Mouse (Mus musculus) CH12.LX (cell line): Measurements from ENCODE around the gene Bicdl1. TPM values are rescaled to one million over a fixed set of nuclear protein-coding genes. Genes with fewer than 3 reads are reported as not detected.

Experiments
- DNase-seq: peaks from one replicate; pipeline ENCODE4 v3.0.0-alpha.2; 2013; ENCODE audit errors: extremely low read depth
- H3K27ac ChIP-seq: 2 replicates; pipeline ENCODE4 v1.5.1; 2012; ENCODE audit warnings: low read depth, mild to moderate bottlenecking, control low read depth, moderate library complexity; ENCODE audit not compliant: insufficient read depth
- H3K27me3 ChIP-seq: replicated peaks from 2 replicates; pipeline ENCODE3; 2012; ENCODE audit warnings: inconsistent platforms
- H3K36me3 ChIP-seq, 2 experiments: replicated peaks in 1 of 2; 2 replicates each; pipeline versions ENCODE3 to v1.6.1; 2012; ENCODE audit warnings: inconsistent platforms in 1 of 2, low read length in 1 of 2, mild to moderate bottlenecking in 1 of 2, mixed read lengths in 1 of 2, moderate library complexity in 1 of 2; ENCODE audit not compliant: control insufficient read depth in 1 of 2, insufficient read depth in 1 of 2
- H3K4me1 ChIP-seq, 2 experiments: 2 replicates each; pipeline ENCODE4 v1.6.1; 2012; ENCODE audit warnings: inconsistent platforms in 1 of 2, moderate library complexity in 1 of 2; ENCODE audit not compliant: insufficient read depth in 2 of 2, control insufficient read depth in 1 of 2
- H3K4me2 ChIP-seq: 2 replicates; pipeline ENCODE4 v1.6.1; 2012; ENCODE audit warnings: low read depth, mild to moderate bottlenecking, control low read depth; ENCODE audit not compliant: poor library complexity, insufficient read depth, severe bottlenecking
- H3K4me3 ChIP-seq, 3 experiments: fragments of 150-350 bp in 1 of 3; sonication (generic) in 1 of 3; replicated peaks in 1 of 3; 2 replicates each; pipeline versions ENCODE3 to v1.5.1; 2011 to 2012; ENCODE audit warnings: low read depth in 2 of 3, low read length in 2 of 3, mild to moderate bottlenecking in 2 of 3, moderate library complexity in 2 of 3, control low read depth in 1 of 3, improper control_type of control experiment in 1 of 3, inconsistent platforms in 1 of 3, mixed read lengths in 1 of 3; ENCODE audit not compliant: poor library complexity in 1 of 3
- H3K79me2 ChIP-seq: replicated peaks from 2 replicates; pipeline ENCODE4 v1.6.1; 2012; ENCODE audit warnings: mild to moderate bottlenecking, moderate library complexity; ENCODE audit not compliant: control insufficient read depth, poor library complexity, insufficient read depth, severe bottlenecking; ENCODE audit errors: extremely low read depth
- H3K9ac ChIP-seq: 2 replicates; pipeline ENCODE4 v1.6.1; 2012; ENCODE audit warnings: low read depth, mild to moderate bottlenecking, control low read depth, moderate library complexity; ENCODE audit not compliant: insufficient read depth
- H3K9me3 ChIP-seq: replicated peaks from 2 replicates; pipeline ENCODE3; 2012; ENCODE audit warnings: low read length, inconsistent platforms, mixed read lengths
- E2F4 ChIP-seq: IDR thresholded peaks from 2 replicates; pipeline ENCODE4 v1.6.1; 2011; ENCODE audit warnings: low read depth, low read length, improper control_type of control experiment; ENCODE audit not compliant: insufficient replicate concordance
- ELF1 ChIP-seq: IDR thresholded peaks from 2 replicates; pipeline ENCODE4 v1.6.1; 2014; ENCODE audit warnings: low read depth, mild to moderate bottlenecking, inconsistent platforms, low read length, improper control_type of control experiment
- EP300 ChIP-seq: IDR thresholded peaks from 2 replicates; pipeline ENCODE4 v1.6.1; 2011; ENCODE audit warnings: low read length, improper control_type of control experiment
- ETS1 ChIP-seq: conservative IDR thresholded peaks from 2 replicates; pipeline ENCODE4 v1.6.1; 2012; ENCODE audit warnings: low read depth, mild to moderate bottlenecking, inconsistent platforms, low read length, improper control_type of control experiment, moderate library complexity
- IRF4 ChIP-seq: IDR thresholded peaks from 2 replicates; pipeline ENCODE4 v1.6.1; 2014; ENCODE audit warnings: low read depth, mild to moderate bottlenecking, inconsistent platforms, low read length, improper control_type of control experiment
- KAT2A ChIP-seq: IDR thresholded peaks from 2 replicates; pipeline ENCODE4 v1.6.1; 2012; ENCODE audit warnings: low read length, improper control_type of control experiment, inconsistent platforms; ENCODE audit not compliant: insufficient replicate concordance
- NELFE ChIP-seq: IDR thresholded peaks from 2 replicates; pipeline ENCODE4 v1.6.1; 2011; ENCODE audit warnings: low read depth, low read length, improper control_type of control experiment
- POLR2A ChIP-seq: IDR thresholded peaks from 2 replicates; pipeline ENCODE4 v1.6.1; 2011; ENCODE audit warnings: low read depth, mild to moderate bottlenecking, improper control_type of control experiment, low read length
- RAD21 ChIP-seq: IDR thresholded peaks from 2 replicates; pipeline ENCODE4 v1.6.1; 2011; ENCODE audit warnings: low read depth, mild to moderate bottlenecking, low read length, improper control_type of control experiment, moderate library complexity
- SIN3A ChIP-seq: IDR thresholded peaks from 2 replicates; pipeline ENCODE4 v1.6.1; 2012; ENCODE audit warnings: low read length, improper control_type of control experiment, inconsistent platforms
- SMC3 ChIP-seq: IDR thresholded peaks from 2 replicates; pipeline ENCODE4 v1.6.1; 2011; ENCODE audit warnings: low read depth, low read length, improper control_type of control experiment
- TCF12 ChIP-seq: IDR thresholded peaks from 2 replicates; pipeline ENCODE4 v1.6.1; 2014; ENCODE audit warnings: low read depth, mild to moderate bottlenecking, inconsistent platforms, low read length, improper control_type of control experiment
- UBTF ChIP-seq: IDR thresholded peaks from 2 replicates; pipeline ENCODE4 v1.6.1; 2012; ENCODE audit warnings: low read depth, mild to moderate bottlenecking, inconsistent platforms, low read length, improper control_type of control experiment, moderate library complexity
- USF2 ChIP-seq: conservative IDR thresholded peaks from 2 replicates; pipeline ENCODE4 v1.6.1; 2011; ENCODE audit warnings: low read depth, low read length, improper control_type of control experiment
- ZC3H11A ChIP-seq: IDR thresholded peaks from 2 replicates; pipeline ENCODE4 v1.6.1; 2012; ENCODE audit warnings: low read depth, mild to moderate bottlenecking, inconsistent platforms, low read length, improper control_type of control experiment
- ZMIZ1 ChIP-seq: IDR thresholded peaks from 2 replicates; pipeline ENCODE4 v1.6.1; 2012; ENCODE audit warnings: low read depth, mild to moderate bottlenecking, inconsistent platforms, low read length, improper control_type of control experiment
- dilution Hi-C: fragments of 300-500 bp; cut with MboI; formaldehyde crosslinking; loops from 2 replicates; pipeline ENCODE4 v1.14.3; 2020; ENCODE audit warnings: low sequenced_read_pairs; ENCODE audit not compliant: extremely low pct_unique_long_range_greater_than_20kb, extremely low pct_ligation_motif_present
- in situ Hi-C: fragments of 300-500 bp; cut with MboI; formaldehyde crosslinking; loops from 3 replicates; pipeline ENCODE4 v1.14.3; 2019; ENCODE audit warnings: low sequenced_read_pairs, low pct_ligation_motif_present, low pct_unique_long_range_greater_than_20kb, mixed read lengths
- polyA plus RNA-seq: library from polyadenylated mRNA; unstranded; fragments of >175 nt; gene quantifications from 2 replicates; pipeline ENCODE4 v1.2.1, GENCODE M21; 2012; ENCODE audit warnings: low read depth; ENCODE audit not compliant: insufficient read length
- total RNA-seq, 2 experiments: library from RNA; depleted of rRNA; stranded (reverse); fragments of 300-350 nt in 1 of 2; fragments of >200 nt in 1 of 2; gene quantifications; 2 replicates each; pipeline ENCODE4 v1.2.3; 2012 to 2014

The Bicdl1 gene
- total and polyA plus RNA-seq, 3 experiments = 1.9 to 3.5 (median 2.3) TPM

- Histone ChIP-seq H3K9me3 (no peaks in the 10 kb centered on the region), H3K9ac (no peak overlapping the region), H3K36me3 (no peaks in the 10 kb centered on the region), H3K27me3 (peaks cover 7% of the 10 kb centered on the region), H3K79me2 (no peaks in the 10 kb centered on the region), H3K4me1 (peaks cover 0 to 5% of the 10 kb centered on the region in 2 experiments; a peak in 2 of 4 replicates), H3K4me3 (no peak overlapping the region), H3K4me2 (peak overlapping the region; percentile 26; the same call in 1 of the 2 replicates), H3K27ac (no peak overlapping the region)
- DNase-seq = no peak
- in situ Hi-C loops (no loop called here), dilution Hi-C loops (no loop called here)
- no peak for TF ChIP-seq ZMIZ1
- no peak for TF ChIP-seq SMC3
- no peak for TF ChIP-seq UBTF
- no peak for TF ChIP-seq TCF12
- TF ChIP-seq KAT2A = no peak
- TF ChIP-seq EP300 = no peak
- no peak for TF ChIP-seq POLR2A
- no peak for TF ChIP-seq USF2
- TF ChIP-seq ETS1 = no peak
These were observed 4.8 kb downstream of the Bicdl1 start for GRCm38 (mm10) chr5:115726581-115726980.

- H3K27me3 ChIP-seq = peaks cover 8% of the 10 kb centered on the region
- no peak overlapping the region for H3K9ac ChIP-seq
- no peaks in the 10 kb centered on the region for H3K36me3 ChIP-seq
- DNase-seq = no peak
- dilution Hi-C loops = no loop called here
- no peak overlapping the region for H3K4me3 ChIP-seq
- TF ChIP-seq ZC3H11A (no peak), RAD21 (peak; percentile 8), E2F4 (no peak), IRF4 (peak; percentile 28; the same call in 1 of the 2 replicates), NELFE (no peak), EP300 (0 out of 2 replicates have a peak, but pooled peaks have one; percentile 32), ELF1 (peak; percentile 64), SMC3 (peak; percentile 8; the same call in 1 of the 2 replicates), SIN3A (no peak)
- peak overlapping the region; percentile 8; the same call in 1 of the 2 replicates for H3K4me2 ChIP-seq
- in situ Hi-C loops = no loop called here
- H3K4me1 ChIP-seq = peaks cover 0 to 3% of the 10 kb centered on the region in 2 experiments; a peak in 2 of 4 replicates
- H3K9me3 ChIP-seq = no peaks in the 10 kb centered on the region
- no peak overlapping the region for H3K27ac ChIP-seq
- H3K79me2 ChIP-seq = no peaks in the 10 kb centered on the region
These were observed 5.4 kb downstream of the Bicdl1 start for GRCm38 (mm10) chr5:115726019-115726418.
